Mouse (Mus musculus) myocyte (in vitro differentiated cells): Measurements from ENCODE around the gene Nudt15. TPM values are rescaled to one million over a fixed set of nuclear protein-coding genes. Genes with fewer than 3 reads are reported as not detected.
"Not testable (repeated sequence)": the region's sequence is repeated elsewhere in the genome, so short reads cannot be mapped to it uniquely, and the experiment has no call there.

Experiments used
- H3K27me3 ChIP-seq: one replicate; pipeline ENCODE4 v1.6.1; 2011; ENCODE audit not compliant: control insufficient read depth, insufficient read depth, insufficient read length
- H3K36me3 ChIP-seq: one replicate; pipeline ENCODE4 v1.6.1; 2011; ENCODE audit not compliant: control insufficient read depth, insufficient read depth
- H3K4me2 ChIP-seq: one replicate; pipeline ENCODE4 v1.6.1; 2011; ENCODE audit warnings: low read depth, control low read depth
- H3K4me3 ChIP-seq: one replicate; pipeline ENCODE4 v1.5.1; 2011; ENCODE audit warnings: mild to moderate bottlenecking, control low read depth, moderate library complexity
- H3K79me2 ChIP-seq: one replicate; pipeline ENCODE4 v1.6.1; 2011; ENCODE audit not compliant: control insufficient read depth, insufficient read depth
- H3ac ChIP-seq: one replicate; pipeline ENCODE4 v1.6.1; 2011; ENCODE audit not compliant: control insufficient read depth, insufficient read length
- CEBPB ChIP-seq: IDR thresholded peaks from 2 replicates; pipeline ENCODE4 v1.6.1; 2011; ENCODE audit warnings: mild to moderate bottlenecking, moderate library complexity; ENCODE audit not compliant: poor library complexity, insufficient read depth, severe bottlenecking
- E2F4 ChIP-seq: IDR thresholded peaks from one replicate; pipeline ENCODE4 v1.6.1; 2011; ENCODE audit warnings: mild to moderate bottlenecking, control low read depth, moderate library complexity; ENCODE audit not compliant: insufficient read depth
- MAX ChIP-seq: IDR thresholded peaks from one replicate; pipeline ENCODE4 v1.6.1; 2011; ENCODE audit warnings: low read depth, mild to moderate bottlenecking, control low read depth
- MYOD1 ChIP-seq, 3 experiments: IDR thresholded peaks; one replicate each; pipeline ENCODE4 v1.6.1; 2011; ENCODE audit warnings: control low read depth in 2 of 3, low read depth in 2 of 3, mild to moderate bottlenecking in 2 of 3, moderate library complexity in 1 of 3; ENCODE audit not compliant: insufficient read length in 2 of 3, control insufficient read depth in 1 of 3
- MYOG ChIP-seq, 3 experiments: IDR thresholded peaks; one replicate each; pipeline ENCODE4 v1.6.1; 2011; ENCODE audit warnings: control low read depth in 2 of 3, low read depth in 2 of 3, mild to moderate bottlenecking in 2 of 3; ENCODE audit not compliant: insufficient read length in 2 of 3, control insufficient read depth in 1 of 3, insufficient read depth in 1 of 3
- POLR2A ChIP-seq: IDR thresholded peaks from one replicate; pipeline ENCODE4 v1.6.1; 2011; ENCODE audit warnings: low read depth, mild to moderate bottlenecking, control low read depth, moderate library complexity; ENCODE audit not compliant: insufficient read length
- POLR2AphosphoS2 ChIP-seq: IDR thresholded peaks from one replicate; pipeline ENCODE4 v1.6.1; 2011; ENCODE audit warnings: low read depth, control low read depth; ENCODE audit not compliant: insufficient read length
- REST ChIP-seq: IDR thresholded peaks from one replicate; pipeline ENCODE4 v1.6.1; 2011; ENCODE audit warnings: mild to moderate bottlenecking, control low read depth, moderate library complexity; ENCODE audit not compliant: insufficient read depth, insufficient read length
- SRF ChIP-seq: IDR thresholded peaks from one replicate; pipeline ENCODE4 v1.6.1; 2011; ENCODE audit warnings: low read depth; ENCODE audit not compliant: control insufficient read depth, insufficient read length
- TCF12 ChIP-seq: IDR thresholded peaks from one replicate; pipeline ENCODE4 v1.6.1; 2011; ENCODE audit warnings: mild to moderate bottlenecking, control low read depth; ENCODE audit not compliant: poor library complexity, insufficient read depth, severe bottlenecking
- TCF3 ChIP-seq: IDR thresholded peaks from one replicate; pipeline ENCODE4 v1.6.1; 2011; ENCODE audit warnings: low read depth, control low read depth; ENCODE audit not compliant: insufficient read length
- USF1 ChIP-seq: IDR thresholded peaks from one replicate; pipeline ENCODE4 v1.6.1; 2011; ENCODE audit warnings: low read depth, mild to moderate bottlenecking, control low read depth, moderate library complexity
- polyA plus RNA-seq: library from polyadenylated mRNA; unstranded; fragments of >200 nt; fragmentation: generic; extraction: Trizol; gene quantifications from one replicate; pipeline ENCODE4 v1.2.1, GENCODE M21; 2012; ENCODE audit warnings: missing spikeins

The Nudt15 gene
- polyA plus RNA-seq, 1 experiment = 2.0 TPM

DNA sequence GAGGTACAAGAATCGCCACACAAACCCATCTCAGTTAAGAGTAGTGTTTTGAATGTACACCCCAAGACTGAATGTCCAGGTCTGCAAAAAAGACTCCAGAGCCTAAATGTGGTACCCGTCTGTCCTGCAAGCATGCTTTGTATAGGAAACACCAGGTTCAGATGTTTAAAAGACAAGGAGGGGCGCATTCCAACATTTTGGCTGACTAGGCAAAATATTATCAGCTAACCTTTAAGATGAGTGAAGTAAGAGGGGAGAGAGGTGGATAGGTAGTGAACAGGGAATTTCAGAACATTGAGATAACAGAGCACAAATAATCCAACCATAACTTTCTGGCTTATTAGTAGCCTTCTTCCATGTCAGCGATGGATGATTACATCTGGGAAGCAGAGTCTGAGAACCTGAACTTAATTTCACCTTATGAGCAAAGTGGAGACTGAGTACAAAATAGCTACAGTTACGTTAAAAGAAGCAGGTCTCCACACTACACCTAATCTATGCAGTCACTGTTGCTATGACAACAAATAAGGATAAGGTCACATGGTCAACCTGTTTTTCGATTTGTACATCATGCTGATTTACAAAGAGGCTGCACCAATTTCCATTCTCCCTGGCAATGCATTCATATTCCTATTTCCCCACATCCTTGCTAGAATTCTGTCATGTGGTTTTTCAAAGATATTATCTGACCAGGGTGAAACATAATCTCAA, 14.1 kb downstream of the Nudt15 start:
- peaks cover 27% of the 10 kb centered on the region for H3K27me3 ChIP-seq
- TF ChIP-seq POLR2AphosphoS2 (no peak), TCF12 (no peak), MYOG (IDR thresholded peaks at IDR 0.05; ENCODE audit: control insufficient read depth in 1 of 3, insufficient read depth in 1 of 3, insufficient read length in 2 of 3, low read depth in 2 of 3) (no peak), SRF (no peak), POLR2A (no peak), USF1 (no peak), CEBPB (no peak), TCF3 (no peak), MYOD1 (IDR thresholded peaks at IDR 0.05; ENCODE audit: control insufficient read depth in 1 of 3, insufficient read length in 2 of 3, low read depth in 2 of 3) (no peak), E2F4 (no peak), REST (no peak), MAX (no peak)
- H3K4me3 ChIP-seq = no peak overlapping the region
- no peak overlapping the region for H3ac ChIP-seq
- H3K4me2 ChIP-seq = no peak overlapping the region
- no peaks in the 10 kb centered on the region for H3K79me2 ChIP-seq
- H3K36me3 ChIP-seq = no peaks in the 10 kb centered on the region

DNA sequence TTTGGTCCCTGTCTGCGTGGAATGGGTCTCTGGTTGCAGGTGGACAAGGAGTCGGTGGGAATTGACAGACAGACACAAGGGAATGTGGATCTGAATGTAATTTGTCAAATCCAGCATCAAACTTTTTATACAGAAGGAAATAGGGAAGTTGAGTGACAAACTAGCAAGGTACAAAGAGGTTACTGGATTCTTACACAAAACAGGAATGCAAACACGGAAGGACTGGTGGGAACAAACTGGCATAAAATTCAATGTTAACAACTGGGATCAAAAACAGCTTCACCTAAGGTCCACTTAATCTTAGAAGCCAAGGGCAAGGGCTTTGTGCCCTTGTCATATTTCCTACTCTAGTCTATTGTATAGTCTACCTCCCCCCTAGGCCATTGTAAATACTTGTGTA, 19.4 kb downstream of the Nudt15 start:
- H3ac ChIP-seq, H3K4me2 ChIP-seq, H3K4me3 ChIP-seq, H3K79me2 ChIP-seq, H3K27me3 ChIP-seq, H3K36me3 ChIP-seq: not testable (repeated sequence)

DNA sequence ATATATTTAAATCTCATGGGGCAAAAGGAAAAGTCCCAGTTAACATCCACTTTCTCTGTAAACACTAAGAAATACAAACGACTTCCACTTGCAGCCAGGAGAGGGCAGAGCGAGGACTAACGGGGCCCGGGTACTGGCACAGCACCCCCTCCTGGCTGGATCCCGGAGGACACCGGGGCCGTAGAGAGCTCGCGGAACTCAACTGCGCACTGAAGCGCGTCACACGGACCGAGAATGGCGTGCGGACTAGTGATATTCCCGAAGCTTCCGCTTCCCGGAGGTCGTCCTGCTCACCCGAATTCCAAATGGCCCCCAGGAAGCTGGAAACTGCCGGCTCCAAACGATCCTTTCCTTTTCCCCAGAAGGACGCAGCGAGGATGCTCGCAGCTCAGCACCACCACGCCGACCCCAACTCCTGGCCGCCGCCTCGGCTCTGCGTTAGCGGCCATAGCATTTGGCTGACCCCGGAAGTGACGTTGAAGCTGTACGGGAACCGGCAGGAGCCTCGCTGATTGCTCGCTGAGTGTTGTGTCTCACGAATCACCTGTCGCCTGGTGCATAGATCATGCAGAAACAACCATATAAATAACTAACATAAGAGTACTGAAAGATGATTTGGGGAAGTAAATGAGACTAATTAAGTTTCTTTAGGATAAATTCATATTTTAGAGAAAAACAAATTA, 23.1 kb downstream of the Nudt15 start, which contains the start of gene Sucla2:
Sucla2 (plus strand) TSS at position 554 of the 683 bp plus-strand sequence.
- peaks cover 3% of the 10 kb centered on the region for H3K27me3 ChIP-seq
- H3K36me3 ChIP-seq = no peaks in the 10 kb centered on the region
- peak within 1 kb of the TSS; percentile 16 for H3K4me3 ChIP-seq
- TF ChIP-seq E2F4 (no peak), MYOD1 (IDR thresholded peaks at IDR 0.05; ENCODE audit: control insufficient read depth in 1 of 3, insufficient read length in 2 of 3, low read depth in 2 of 3) (peak in 2 of 3 experiments; percentile 23 to 56), TCF12 (no peak), POLR2A (peak; percentile 28), MYOG (IDR thresholded peaks at IDR 0.05; ENCODE audit: control insufficient read depth in 1 of 3, insufficient read depth in 1 of 3, insufficient read length in 2 of 3, low read depth in 2 of 3) (peak in 1 of 3 experiments; percentile 50), SRF (no peak)
- no peaks in the 10 kb centered on the region for H3K79me2 ChIP-seq
- H3ac ChIP-seq = no peak within 1 kb of the TSS
- H3K4me2 ChIP-seq = peak within 1 kb of the TSS; percentile 74

DNA sequence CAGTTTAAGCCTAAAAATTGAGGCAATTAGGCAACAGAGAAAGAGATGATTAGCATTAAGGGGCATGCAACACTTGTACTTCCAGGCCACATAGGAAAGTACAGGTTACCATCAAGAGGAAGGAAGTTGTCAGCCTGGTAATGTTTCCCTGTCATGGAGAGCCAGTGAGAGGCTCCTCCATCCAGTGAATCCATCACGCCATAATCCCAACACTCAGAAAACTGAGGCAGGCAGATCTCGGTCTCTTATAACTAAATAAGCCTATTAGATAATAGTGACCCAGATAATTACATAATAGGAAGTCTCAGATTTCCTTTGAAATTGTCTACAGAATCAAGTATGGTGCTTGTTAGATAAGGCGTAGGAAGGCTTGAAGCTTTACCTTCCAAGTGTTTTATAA, 23.9 kb downstream of the Nudt15 start:
- H3K4me3 ChIP-seq = peak overlapping the region; percentile 16
- TF ChIP-seq SRF = no peak
- TF ChIP-seq CEBPB = no peak
- no peak for TF ChIP-seq REST
- TF ChIP-seq MYOD1 (IDR thresholded peaks at IDR 0.05; ENCODE audit: control insufficient read depth in 1 of 3, insufficient read length in 2 of 3, low read depth in 2 of 3) = no peak
- TF ChIP-seq MYOG (IDR thresholded peaks at IDR 0.05; ENCODE audit: control insufficient read depth in 1 of 3, insufficient read depth in 1 of 3, insufficient read length in 2 of 3, low read depth in 2 of 3) = no peak
- TF ChIP-seq POLR2A = no peak
- no peak for TF ChIP-seq E2F4
- TF ChIP-seq MAX = no peak
- no peak for TF ChIP-seq USF1
- no peak for TF ChIP-seq POLR2AphosphoS2
- no peak for TF ChIP-seq TCF12
- TF ChIP-seq TCF3 = no peak
- H3ac ChIP-seq = no peak overlapping the region
- H3K36me3 ChIP-seq = no peaks in the 10 kb centered on the region
- no peaks in the 10 kb centered on the region for H3K27me3 ChIP-seq
- H3K4me2 ChIP-seq = peak overlapping the region; percentile 74
- H3K79me2 ChIP-seq = no peaks in the 10 kb centered on the region

DNA sequence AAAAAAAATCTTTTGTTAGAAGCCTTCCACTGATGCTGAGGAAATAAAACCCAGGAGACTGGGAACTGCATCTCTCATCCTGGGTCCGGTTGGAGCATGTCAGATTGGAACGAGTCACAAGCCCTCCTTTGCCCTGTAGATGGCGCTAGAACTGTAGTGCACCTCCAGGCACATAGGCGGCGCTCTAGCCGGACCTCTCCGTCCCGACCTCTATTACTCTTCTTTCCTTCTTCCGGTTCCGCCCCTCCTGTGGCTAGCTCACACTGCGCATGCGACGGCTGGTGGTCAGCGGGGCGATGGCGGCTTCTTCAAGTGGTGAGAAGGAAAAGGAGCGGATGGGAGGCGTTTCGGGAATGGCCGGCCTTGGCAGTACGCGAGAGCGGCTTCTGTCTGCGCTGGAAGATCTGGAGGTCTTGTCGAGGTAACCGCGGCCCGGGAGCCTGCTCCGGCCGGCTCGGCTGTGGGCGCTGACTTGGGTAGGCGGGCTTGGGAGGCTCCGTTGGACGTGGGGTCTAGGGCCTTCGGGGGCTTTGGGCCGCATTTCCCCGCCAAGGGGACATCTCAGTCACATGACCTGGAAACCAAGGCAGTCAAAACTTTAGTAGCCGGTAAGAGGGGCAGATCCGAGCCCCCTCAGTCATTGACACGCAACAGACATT, 38.1 kb downstream of the Nudt15 start, which contains the start of gene Med4:
Med4 (plus strand) TSS at position 261 of the 659 bp plus-strand sequence.
- TF ChIP-seq USF1 = peak; percentile 9
- peak; percentile 55 for TF ChIP-seq SRF
- peak; percentile 65 for TF ChIP-seq POLR2A
- peak; percentile 26 for TF ChIP-seq POLR2AphosphoS2
- TF ChIP-seq MYOD1 (IDR thresholded peaks at IDR 0.05; ENCODE audit: control insufficient read depth in 1 of 3, insufficient read length in 2 of 3, low read depth in 2 of 3) = no peak
- no peak for TF ChIP-seq MYOG (IDR thresholded peaks at IDR 0.05; ENCODE audit: control insufficient read depth in 1 of 3, insufficient read depth in 1 of 3, insufficient read length in 2 of 3, low read depth in 2 of 3)
- TF ChIP-seq E2F4 = peak; percentile 85
- H3K79me2 ChIP-seq = peaks cover 28% of the 10 kb centered on the region
- no peaks in the 10 kb centered on the region for H3K27me3 ChIP-seq
- peak within 1 kb of the TSS; percentile 86 for H3K4me2 ChIP-seq
- H3K36me3 ChIP-seq = peaks cover under 1% of the 10 kb centered on the region
- peak within 1 kb of the TSS; percentile 69 for H3K4me3 ChIP-seq
- peak within 1 kb of the TSS; percentile 0 for H3ac ChIP-seq
